Mouse (Mus musculus) bone marrow, adult 2 months (tissue): ENCODE measurements around the gene Prrt2.

Source experiments
- CTCF ChIP-seq: fragments of 200-500 bp; IDR thresholded peaks from 2 replicates; pipeline ENCODE4 v1.5.1; 2011; ENCODE audit warnings: low read length, control low read depth; ENCODE audit not compliant: control insufficient read depth, insufficient read depth
- POLR2A ChIP-seq: fragments of 200-500 bp; IDR thresholded peaks from 2 replicates; pipeline ENCODE4 v1.6.1; 2011; ENCODE audit warnings: low read depth, mild to moderate bottlenecking, control low read depth, low read length, borderline replicate concordance; ENCODE audit not compliant: control insufficient read depth

- no peak for TF ChIP-seq CTCF
- TF ChIP-seq POLR2A = no peak
These were observed 9.3 kb downstream of the Prrt2 start for GRCm38 (mm10) chr7:127011717-127012116.
